Mouse (Mus musculus) liver, embryonic 12.5 days (tissue): ENCODE measurements around the gene Bfsp2. TPM values are rescaled to one million over a fixed set of nuclear protein-coding genes. Genes with fewer than 3 reads are reported as not detected.
"Not testable (repeated sequence)": the region's sequence is repeated elsewhere in the genome, so short reads cannot be mapped to it uniquely, and the experiment has no call there.

Experiments used
- ATAC-seq: fragments of 200-750 bp; cut with Nextera tagmentation; 2 replicates; pipeline ENCODE4 v1.8.0; 2017; ENCODE audit warnings: moderate number of reproducible peaks, mild to moderate bottlenecking, moderate library complexity
- H3K27ac ChIP-seq: fragments of 300-500 bp; sonication (generic); 2 replicates; pipeline ENCODE4 v1.5.1; 2016; ENCODE audit warnings: mild to moderate bottlenecking
- H3K27me3 ChIP-seq: fragments of 300-500 bp; sonication (generic); replicated peaks from 2 replicates; pipeline ENCODE4 v1.6.1; 2016; ENCODE audit warnings: mild to moderate bottlenecking, moderate library complexity
- H3K36me3 ChIP-seq: fragments of 300-500 bp; sonication (generic); 2 replicates; pipeline ENCODE4 v1.6.1; 2016; ENCODE audit warnings: mild to moderate bottlenecking, moderate library complexity
- H3K4me1 ChIP-seq: fragments of 300-500 bp; sonication (generic); 2 replicates; pipeline ENCODE4 v1.6.1; 2016
- H3K4me2 ChIP-seq: fragments of 300-500 bp; sonication (generic); 2 replicates; pipeline ENCODE4 v1.6.1; 2016; ENCODE audit warnings: mild to moderate bottlenecking, moderate library complexity
- H3K4me3 ChIP-seq: fragments of 300-500 bp; sonication (generic); 2 replicates; pipeline ENCODE4 v1.5.1; 2016; ENCODE audit warnings: mild to moderate bottlenecking, moderate library complexity
- H3K9ac ChIP-seq: fragments of 300-500 bp; sonication (generic); 2 replicates; pipeline ENCODE4 v1.6.1; 2016; ENCODE audit warnings: mild to moderate bottlenecking, moderate library complexity
- H3K9me3 ChIP-seq: fragments of 300-500 bp; sonication (generic); replicated peaks from 2 replicates; pipeline ENCODE4 v1.6.1; 2016; ENCODE audit warnings: mild to moderate bottlenecking, moderate library complexity
- WGBS: fragments of 180-500 bp; shearing (Covaris S2); methylation state at CpG from one replicate; pipeline ENCODE4 v1.1.7; 2016; ENCODE audit not compliant: insufficient replicate concordance; 5-methylcytosine and 5-hydroxymethylcytosine counted together
- polyA plus RNA-seq: library from polyadenylated mRNA; unstranded; fragments of >200 nt; fragmentation: Nextera tagmentation; extraction: Ambion mirVana; gene quantifications from 2 replicates; pipeline ENCODE4 v1.2.1, GENCODE M21; 2016

Bfsp2 gene
- polyA plus RNA-seq, 1 experiment from 2014 or later, result 0.62 TPM

GRCm38 (mm10) chr9:103423384-103423783, 56.8 kb downstream of the Bfsp2 start:
- 0 out of 2 replicates have a peak, but pooled peaks cover 9% of the 10 kb centered on the region for H3K4me1 ChIP-seq
- no peaks in the 10 kb centered on the region for H3K9me3 ChIP-seq
- no peaks in the 10 kb centered on the region for H3K27me3 ChIP-seq
- 82% methylated on average over 7 of the region's 7 CpGs for WGBS
- H3K4me2 ChIP-seq, result no peak overlapping the region
- ATAC-seq, result no peak
- no peak overlapping the region for H3K27ac ChIP-seq
- no peak overlapping the region for H3K4me3 ChIP-seq
- H3K36me3 ChIP-seq, result no peaks in the 10 kb centered on the region
- no peak overlapping the region for H3K9ac ChIP-seq

- Histone ChIP-seq H3K4me1 (0 out of 2 replicates have a peak, but pooled peaks cover 9% of the 10 kb centered on the region), H3K4me3 (no peak overlapping the region), H3K9ac (no peak overlapping the region), H3K36me3 (no peaks in the 10 kb centered on the region), H3K9me3 (no peaks in the 10 kb centered on the region), H3K27ac (no peak overlapping the region), H3K27me3 (no peaks in the 10 kb centered on the region), H3K4me2 (no peak overlapping the region)
- no peak for ATAC-seq
- 60% methylated on average over 18 of the region's 18 CpGs for WGBS
These were observed 57.4 kb downstream of the Bfsp2 start for GRCm38 (mm10) chr9:103422847-103423246.

GRCm38 (mm10) chr9:103420844-103421243, 59.4 kb downstream of the Bfsp2 start:
- Histone ChIP-seq H3K27ac (no peak overlapping the region), H3K9ac (no peak overlapping the region), H3K36me3 (no peaks in the 10 kb centered on the region), H3K4me1 (0 out of 2 replicates have a peak, but pooled peaks cover 4% of the 10 kb centered on the region), H3K4me2 (no peak overlapping the region), H3K9me3 (no peaks in the 10 kb centered on the region), H3K4me3 (no peak overlapping the region), H3K27me3 (no peaks in the 10 kb centered on the region)
- ATAC-seq, result no peak
- 65% methylated on average over 3 of the region's 3 CpGs for WGBS

- Histone ChIP-seq H3K27ac (no peak overlapping the region), H3K36me3 (no peaks in the 10 kb centered on the region)
These were observed 61.4 kb downstream of the Bfsp2 start for GRCm38 (mm10) chr9:103418786-103419185.

GRCm38 (mm10) chr9:103418267-103418666, 62.0 kb downstream of the Bfsp2 start:
- H3K4me1 ChIP-seq, H3K9me3 ChIP-seq, ATAC-seq, H3K9ac ChIP-seq, H3K4me2 ChIP-seq, H3K27me3 ChIP-seq, H3K36me3 ChIP-seq, H3K27ac ChIP-seq, H3K4me3 ChIP-seq: not testable (repeated sequence)
- 63% methylated on average over 1 of the region's 1 CpGs for WGBS

More at GRCm38 (mm10) chr9:103418786-103419185, 61.4 kb downstream of the Bfsp2 start:
- H3K4me1 ChIP-seq, result no peaks in the 10 kb centered on the region
- H3K9ac ChIP-seq, result no peak overlapping the region
- 70% methylated on average over 2 of the region's 2 CpGs for WGBS
- H3K27me3 ChIP-seq, result no peaks in the 10 kb centered on the region
- H3K9me3 ChIP-seq, result no peaks in the 10 kb centered on the region
- no peak overlapping the region for H3K4me3 ChIP-seq
- H3K4me2 ChIP-seq, result no peak overlapping the region
- ATAC-seq, result no peak

GRCm38 (mm10) chr9:103413457-103413856, 66.8 kb downstream of the Bfsp2 start:
- Histone ChIP-seq H3K27ac (no peak overlapping the region), H3K9ac (no peak overlapping the region), H3K27me3 (no peaks in the 10 kb centered on the region), H3K4me2 (no peak overlapping the region), H3K36me3 (no peaks in the 10 kb centered on the region), H3K9me3 (no peaks in the 10 kb centered on the region), H3K4me1 (no peaks in the 10 kb centered on the region), H3K4me3 (no peak overlapping the region)
- 67% methylated on average over 9 of the region's 9 CpGs for WGBS
- ATAC-seq, result no peak

GRCm38 (mm10) chr9:103409119-103409518, 71.1 kb downstream of the Bfsp2 start:
- Histone ChIP-seq H3K4me3 (no peak overlapping the region), H3K9ac (no peak overlapping the region), H3K27me3 (no peaks in the 10 kb centered on the region), H3K36me3 (no peaks in the 10 kb centered on the region), H3K4me2 (no peak overlapping the region), H3K9me3 (no peaks in the 10 kb centered on the region), H3K27ac (no peak overlapping the region), H3K4me1 (no peaks in the 10 kb centered on the region)
- WGBS, result 62% methylated on average over 2 of the region's 2 CpGs
- no peak for ATAC-seq

GRCm38 (mm10) chr9:103408136-103408777, 72.0 kb downstream of the Bfsp2 start:
- Histone ChIP-seq H3K9me3 (no peaks in the 10 kb centered on the region), H3K4me2 (no peak overlapping the region), H3K4me1 (no peaks in the 10 kb centered on the region), H3K27me3 (no peaks in the 10 kb centered on the region), H3K27ac (no peak overlapping the region), H3K4me3 (no peak overlapping the region), H3K36me3 (no peaks in the 10 kb centered on the region), H3K9ac (no peak overlapping the region)
- ATAC-seq, result no peak
- 51% methylated on average over 4 of the region's 4 CpGs for WGBS

GRCm38 (mm10) chr9:103403331-103403973, 76.8 kb downstream of the Bfsp2 start:
- ATAC-seq, result no peak
- H3K9ac ChIP-seq, result no peak overlapping the region
- no peaks in the 10 kb centered on the region for H3K36me3 ChIP-seq
- 56% methylated on average over 4 of the region's 4 CpGs for WGBS
- H3K4me3 ChIP-seq, result no peak overlapping the region
- H3K27ac ChIP-seq, result no peak overlapping the region
- no peaks in the 10 kb centered on the region for H3K27me3 ChIP-seq
- H3K4me1 ChIP-seq, result no peaks in the 10 kb centered on the region
- H3K4me2 ChIP-seq, result no peak overlapping the region
- 0 out of 2 replicates have a peak, but pooled peaks cover 6% of the 10 kb centered on the region for H3K9me3 ChIP-seq

GRCm38 (mm10) chr9:103398509-103399157, 81.6 kb downstream of the Bfsp2 start:
- H3K4me3 ChIP-seq, result no peak overlapping the region
- ATAC-seq, result no peak
- H3K4me1 ChIP-seq, result no peaks in the 10 kb centered on the region
- H3K36me3 ChIP-seq, result no peaks in the 10 kb centered on the region
- 0 out of 2 replicates have a peak, but pooled peaks cover 6% of the 10 kb centered on the region for H3K9me3 ChIP-seq
- H3K27me3 ChIP-seq, result no peaks in the 10 kb centered on the region
- WGBS, result 79% methylated on average over 21 of the region's 21 CpGs
- no peak overlapping the region for H3K4me2 ChIP-seq
- no peak overlapping the region for H3K27ac ChIP-seq
- no peak overlapping the region for H3K9ac ChIP-seq

- no peaks in the 10 kb centered on the region for H3K4me1 ChIP-seq
- 85% methylated on average over 11 of the region's 11 CpGs for WGBS
- H3K27ac ChIP-seq, result no peak overlapping the region
- H3K4me3 ChIP-seq, result no peak overlapping the region
- H3K36me3 ChIP-seq, result no peaks in the 10 kb centered on the region
- H3K9me3 ChIP-seq, result no peaks in the 10 kb centered on the region
- H3K9ac ChIP-seq, result no peak overlapping the region
- no peak for ATAC-seq
- H3K27me3 ChIP-seq, result no peaks in the 10 kb centered on the region
- H3K4me2 ChIP-seq, result no peak overlapping the region
These were observed 87.0 kb downstream of the Bfsp2 start for GRCm38 (mm10) chr9:103393256-103393655.

GRCm38 (mm10) chr9:103391796-103392372, 88.3 kb downstream of the Bfsp2 start:
- no peaks in the 10 kb centered on the region for H3K4me1 ChIP-seq
- no peaks in the 10 kb centered on the region for H3K9me3 ChIP-seq
- no peak overlapping the region for H3K4me2 ChIP-seq
- WGBS, result 63% methylated on average over 6 of the region's 6 CpGs
- no peaks in the 10 kb centered on the region for H3K27me3 ChIP-seq
- H3K36me3 ChIP-seq, result no peaks in the 10 kb centered on the region
- H3K4me3 ChIP-seq, result no peak overlapping the region
- no peak overlapping the region for H3K9ac ChIP-seq
- H3K27ac ChIP-seq, result no peak overlapping the region
- no peak for ATAC-seq
